Mouse (Mus musculus) lung, postnatal 0 days (tissue): ENCODE results near the gene Dusp15. TPM values are rescaled to one million over a fixed set of nuclear protein-coding genes. Genes with fewer than 3 reads are reported as not detected.

Experiments used
- ATAC-seq: fragments of 200-750 bp; cut with Nextera tagmentation; 2 replicates; pipeline ENCODE4 v1.8.0; 2017; ENCODE audit warnings: moderate library complexity
- DNase-seq: peaks from one replicate; pipeline ENCODE4 v3.0.0-alpha.2; 2016; ENCODE audit warnings: low spot score
- H3K27ac ChIP-seq: fragments of 300-500 bp; sonication (generic); 2 replicates; pipeline ENCODE4 v1.5.1; 2014; ENCODE audit warnings: antibody characterized with exemption, mild to moderate bottlenecking, low read length, mixed read lengths
- H3K27me3 ChIP-seq: fragments of 300-500 bp; sonication (generic); replicated peaks from 2 replicates; pipeline ENCODE4 v1.6.1; 2014; ENCODE audit warnings: low read length, mixed read lengths; ENCODE audit not compliant: insufficient read depth
- H3K36me3 ChIP-seq: fragments of 300-500 bp; sonication (generic); 2 replicates; pipeline ENCODE4 v1.6.1; 2014; ENCODE audit warnings: low read length, mixed read lengths; ENCODE audit not compliant: insufficient read depth
- H3K4me1 ChIP-seq: fragments of 300-500 bp; sonication (generic); 2 replicates; pipeline ENCODE4 v1.6.1; 2014; ENCODE audit warnings: antibody characterized with exemption, low read depth, low read length, mixed read lengths; ENCODE audit not compliant: insufficient read depth
- H3K4me2 ChIP-seq: fragments of 300-500 bp; sonication (generic); replicated peaks from 2 replicates; pipeline ENCODE4 v1.6.1; 2014; ENCODE audit warnings: low read depth, mild to moderate bottlenecking, low read length, moderate library complexity, mixed read lengths
- H3K4me3 ChIP-seq: fragments of 300-500 bp; sonication (generic); 2 replicates; pipeline ENCODE4 v1.5.1; 2014; ENCODE audit warnings: low read depth, low read length
- H3K9ac ChIP-seq: fragments of 300-500 bp; sonication (generic); replicated peaks from 2 replicates; pipeline ENCODE4 v1.6.1; 2014; ENCODE audit warnings: low read depth, mild to moderate bottlenecking
- H3K9me3 ChIP-seq: fragments of 300-500 bp; sonication (generic); 2 replicates; pipeline ENCODE4 v1.6.1; 2016; ENCODE audit warnings: low read length, mixed read lengths
- CTCF ChIP-seq: IDR thresholded peaks from 2 replicates; pipeline ENCODE4 v1.5.1; 2016; ENCODE audit warnings: antibody characterized with exemption, mild to moderate bottlenecking
- EP300 ChIP-seq: IDR thresholded peaks from 2 replicates; pipeline ENCODE4 v1.6.1; 2016; ENCODE audit warnings: antibody characterized with exemption, mild to moderate bottlenecking, control low read depth
- WGBS: fragments of 180-500 bp; shearing (Covaris S2); extraction: QIAGEN DNeasy Blood & Tissue Kit; methylation state at CpG from one replicate; pipeline ENCODE4 v1.1.7; 2014; 5-methylcytosine and 5-hydroxymethylcytosine counted together
- polyA plus RNA-seq: library from polyadenylated mRNA; unstranded; fragments of >200 nt; fragmentation: Nextera tagmentation; extraction: Ambion mirVana; gene quantifications from 2 replicates; pipeline ENCODE4 v1.2.1, GENCODE M21; 2015

Gene Dusp15
- polyA plus RNA-seq, 1 experiment from 2014 or later, result not detected

- Histone ChIP-seq H3K9ac (no peak overlapping the region), H3K4me3 (no peak overlapping the region), H3K9me3 (no peaks in the 10 kb centered on the region), H3K27ac (no peak overlapping the region), H3K4me1 (no peaks in the 10 kb centered on the region), H3K4me2 (no peak overlapping the region), H3K36me3 (no peaks in the 10 kb centered on the region), H3K27me3 (peaks cover 28% of the 10 kb centered on the region)
- 14% methylated on average over 4 of the region's 4 CpGs for WGBS
- TF ChIP-seq CTCF, result peak; percentile 78
- TF ChIP-seq EP300, result no peak
- ATAC-seq (no peak), DNase-seq (peak; percentile 45)
Measured at GRCm38 (mm10) chr2:152939846-152940245, 11.7 kb downstream of the Dusp15 start.

GRCm38 (mm10) chr2:152933614-152934013, 17.9 kb downstream of the Dusp15 start:
- Histone ChIP-seq H3K27ac (no peak overlapping the region), H3K36me3 (no peaks in the 10 kb centered on the region), H3K9me3 (no peaks in the 10 kb centered on the region), H3K27me3 (no peaks in the 10 kb centered on the region), H3K4me2 (no peak overlapping the region), H3K9ac (no peak overlapping the region), H3K4me1 (no peaks in the 10 kb centered on the region), H3K4me3 (no peak overlapping the region)
- 30% methylated on average over 5 of the region's 5 CpGs for WGBS
- ATAC-seq (peak; percentile 53), DNase-seq (peak; percentile 56)
- TF ChIP-seq EP300, result no peak
- TF ChIP-seq CTCF, result peak; percentile 77

- TF ChIP-seq EP300 (no peak), CTCF (no peak)
- peak within 1 kb of the TSS; percentile 17 for H3K4me3 ChIP-seq
- H3K9ac ChIP-seq, result 0 out of 2 replicates have a peak within 1 kb of the TSS, but pooled peaks have one; percentile 12
- peak within 1 kb of the TSS; percentile 38; the same call in 1 of the 2 replicates for H3K27ac ChIP-seq
- no peaks in the 10 kb centered on the region for H3K27me3 ChIP-seq
- H3K4me1 ChIP-seq, result no peaks in the 10 kb centered on the region
- H3K36me3 ChIP-seq, result no peaks in the 10 kb centered on the region
- ATAC-seq (peak; percentile 63), DNase-seq (peak; percentile 47)
- H3K4me2 ChIP-seq, result 0 out of 2 replicates have a peak within 1 kb of the TSS, but pooled peaks have one; percentile 17
- H3K9me3 ChIP-seq, result no peaks in the 10 kb centered on the region
- WGBS, result 13% methylated on average over 9 of the region's 9 CpGs
Measured at GRCm38 (mm10) chr2:152933048-152933447, 18.4 kb downstream of the Dusp15 start, which contains the start of gene Foxs1. Gene Foxs1 (minus strand): TSS chr2:152933208.

GRCm38 (mm10) chr2:152931456-152932160, 19.9 kb downstream of the Dusp15 start:
- ATAC-seq, result no peak
- H3K9me3 ChIP-seq, result no peaks in the 10 kb centered on the region

GRCm38 (mm10) chr2:152930276-152930675, 21.2 kb downstream of the Dusp15 start:
- H3K4me1 ChIP-seq, result 0 out of 2 replicates have a peak, but pooled peaks cover 3% of the 10 kb centered on the region
- H3K27ac ChIP-seq, result peak overlapping the region; percentile 39
- 31% methylated on average over 2 of the region's 2 CpGs for WGBS
- no peak overlapping the region for H3K9ac ChIP-seq
- no peaks in the 10 kb centered on the region for H3K36me3 ChIP-seq
- ATAC-seq (peak; percentile 27; the same call in 1 of the 2 replicates), DNase-seq (no peak)
- H3K4me2 ChIP-seq, result 0 out of 2 replicates have a peak overlapping the region, but pooled peaks have one; percentile 17
- TF ChIP-seq EP300 (no peak), CTCF (no peak)
- no peak overlapping the region for H3K4me3 ChIP-seq
- no peaks in the 10 kb centered on the region for H3K27me3 ChIP-seq
- no peaks in the 10 kb centered on the region for H3K9me3 ChIP-seq

More at GRCm38 (mm10) chr2:152931456-152932160, 19.9 kb downstream of the Dusp15 start:
- Histone ChIP-seq H3K27ac (peak overlapping the region; percentile 38), H3K36me3 (no peaks in the 10 kb centered on the region), H3K9ac (no peak overlapping the region), H3K27me3 (no peaks in the 10 kb centered on the region), H3K4me2 (no peak overlapping the region; the same call in 1 of the 2 replicates), H3K4me3 (peak overlapping the region; percentile 17), H3K4me1 (no peaks in the 10 kb centered on the region)
- DNase-seq, result no peak
- TF ChIP-seq CTCF (no peak), EP300 (no peak)
- WGBS, result 69% methylated on average over 10 of the region's 12 CpGs

- H3K4me3 ChIP-seq, result no peak overlapping the region
- no peak overlapping the region for H3K4me2 ChIP-seq
- 0 out of 2 replicates have a peak, but pooled peaks cover 3% of the 10 kb centered on the region for H3K4me1 ChIP-seq
- no peaks in the 10 kb centered on the region for H3K27me3 ChIP-seq
- H3K9me3 ChIP-seq, result no peaks in the 10 kb centered on the region
- no peak for DNase-seq
- WGBS, result 46% methylated on average over 3 of the region's 3 CpGs
- ATAC-seq, result no peak
- no peak overlapping the region for H3K9ac ChIP-seq
- peak overlapping the region; percentile 54; the same call in 1 of the 2 replicates for H3K27ac ChIP-seq
- TF ChIP-seq EP300, result no peak
- no peak for TF ChIP-seq CTCF
- H3K36me3 ChIP-seq, result no peaks in the 10 kb centered on the region
Measured at GRCm38 (mm10) chr2:152928988-152929370, 22.5 kb downstream of the Dusp15 start.
